9 mouse cellular contexts compared by ENCODE assay signal in genomic region chr4:120745731-120746551, GRCm38 (mm10). TPM values are rescaled to one million over a fixed set of nuclear protein-coding genes. Genes with fewer than 3 reads are reported as not detected.
DNase-seq lines count a peak whose midpoint lies in the region; ATAC-seq and TF ChIP-seq lines count a peak whose summit lies in the region.
"Had no signal": no experiment of that assay in that cellular context is flagged by ENCODE, and none has a peak within 500 bp of the region (broad histone marks: within the 10 kb centered on the region; RNA-seq: fewer than 3 reads in every experiment).

No protein-coding gene starts in this region.

- H3K4me2 ChIP-seq in heart, embryonic 11.5 days, result peak overlapping the region; percentile 100; the same call in 1 of the 2 replicates
- 0 out of 2 replicates have a peak overlapping the region, but pooled peaks have one; percentile 78 for H3K4me2 ChIP-seq in liver, embryonic 15.5 days
- peak overlapping the region; percentile 98 for H3K4me2 ChIP-seq in stomach, postnatal 0 days (replicated peaks; ENCODE audit: low read depth)

- DNase-seq in lung, adult 2 months, result no peak
- DNase-seq in lung, postnatal 36 days, result no peak
- DNase-seq in stomach, postnatal 0 days (ENCODE audit: low spot score), result no peak
- no peak for DNase-seq in thymus, adult 2 months
- no peak for DNase-seq in right cerebral cortex, adult 18-20 months
- no peak for DNase-seq in cerebellum, adult 8-10 months

- 0 out of 2 replicates have a peak, but pooled peaks cover 2% of the 10 kb centered on the region for H3K4me1 ChIP-seq in lung, adult 2 months (ENCODE audit: control insufficient read depth, insufficient read depth, low read length)
- peaks cover 7% of the 10 kb centered on the region for H3K4me1 ChIP-seq in heart, embryonic 11.5 days (ENCODE audit: control insufficient read depth, insufficient read depth, low read length)
- peaks cover 12% of the 10 kb centered on the region for H3K4me1 ChIP-seq in liver, embryonic 15.5 days (replicated peaks)
- H3K4me1 ChIP-seq in stomach, postnatal 0 days (replicated peaks; ENCODE audit: control insufficient read depth, insufficient read depth), result no peaks in the 10 kb centered on the region
- H3K4me1 ChIP-seq in thymus, adult 2 months (replicated peaks; ENCODE audit: control insufficient read depth, insufficient read depth, low read length), result no peaks in the 10 kb centered on the region

- no peaks in the 10 kb centered on the region for H3K36me3 ChIP-seq in heart, embryonic 11.5 days (ENCODE audit: control insufficient read depth, insufficient read depth, low read length)
- H3K36me3 ChIP-seq in liver, embryonic 15.5 days (replicated peaks), result no peaks in the 10 kb centered on the region
- no peaks in the 10 kb centered on the region for H3K36me3 ChIP-seq in stomach, postnatal 0 days (ENCODE audit: control insufficient read depth, insufficient read depth, low read length)
- H3K36me3 ChIP-seq in thymus, adult 2 months (ENCODE audit: control insufficient read depth, insufficient read depth, low read length), result no peaks in the 10 kb centered on the region
- H3K36me3 ChIP-seq: G1E had no signal

- no peaks in the 10 kb centered on the region for H3K9me3 ChIP-seq in heart, embryonic 11.5 days (replicated peaks; ENCODE audit: control insufficient read depth, low read length)
- H3K9me3 ChIP-seq in liver, embryonic 15.5 days (replicated peaks), result no peaks in the 10 kb centered on the region
- no peaks in the 10 kb centered on the region for H3K9me3 ChIP-seq in stomach, postnatal 0 days (ENCODE audit: control insufficient read depth, low read length)

- no peak for TF ChIP-seq CTCF in lung, adult 2 months (IDR thresholded peaks at IDR 0.05; ENCODE audit: insufficient read depth, low read length)
- peak; percentile 39 for TF ChIP-seq CTCF in stomach, postnatal 0 days (IDR thresholded peaks at IDR 0.05; ENCODE audit: low read depth)
- no peak for TF ChIP-seq CTCF in thymus, adult 2 months (IDR thresholded peaks at IDR 0.05; ENCODE audit: borderline replicate concordance, control insufficient read depth, extremely low read depth, insufficient read depth, low read length, poor library complexity)

- WGBS in lung, adult 2 months, result 57% methylated on average over 10 of the region's 10 CpGs
- WGBS in heart, embryonic 11.5 days (ENCODE audit: insufficient replicate concordance), result 35% methylated on average over 10 of the region's 10 CpGs
- 40% methylated on average over 10 of the region's 10 CpGs for WGBS in liver, embryonic 15.5 days (ENCODE audit: insufficient replicate concordance)
- 43% methylated on average over 10 of the region's 10 CpGs for WGBS in stomach, postnatal 0 days
- 82% methylated on average over 10 of the region's 10 CpGs for WGBS in thymus, adult 2 months

- peak overlapping the region; percentile 31 for H3K4me3 ChIP-seq in lung, adult 2 months (replicated peaks; ENCODE audit: extremely low read depth, low read depth, low read length)
- peak overlapping the region; percentile 65; the same call in 1 of the 2 replicates for H3K4me3 ChIP-seq in heart, embryonic 11.5 days (ENCODE audit: low read depth, low read length)
- no peak overlapping the region for H3K4me3 ChIP-seq in liver, embryonic 15.5 days (replicated peaks)
- peak overlapping the region; percentile 65 for H3K4me3 ChIP-seq in stomach, postnatal 0 days (ENCODE audit: low read depth, low read length)
- no peak overlapping the region for H3K4me3 ChIP-seq in thymus, adult 2 months (ENCODE audit: control insufficient read depth, insufficient read depth, low read length)

- peaks cover 72% of the 10 kb centered on the region for H3K27me3 ChIP-seq in heart, embryonic 11.5 days (ENCODE audit: control insufficient read depth, insufficient read depth, low read length)
- H3K27me3 ChIP-seq in liver, embryonic 15.5 days, result peaks cover 100% of the 10 kb centered on the region
- H3K27me3 ChIP-seq in stomach, postnatal 0 days (ENCODE audit: control insufficient read depth, insufficient read depth, low read length), result no peaks in the 10 kb centered on the region
- H3K27me3 ChIP-seq in thymus, adult 2 months (ENCODE audit: control insufficient read depth, insufficient read depth, low read length), result peaks cover 12% of the 10 kb centered on the region; the same call in 1 of the 2 replicates

- TF ChIP-seq POLR2A in lung, adult 2 months (IDR thresholded peaks at IDR 0.05; ENCODE audit: borderline replicate concordance, extremely low read depth, low read depth, low read length), result no peak
- no peak for TF ChIP-seq POLR2A in thymus, adult 2 months (IDR thresholded peaks at IDR 0.05; ENCODE audit: control insufficient read depth, extremely low read depth, insufficient read depth, low read length, poor library complexity)

- no peak for TF ChIP-seq EP300 in stomach, postnatal 0 days (optimal IDR thresholded peaks at IDR 0.05)

- no peak overlapping the region for H3K9ac ChIP-seq in heart, embryonic 11.5 days (ENCODE audit: low read depth, low read length)
- H3K9ac ChIP-seq in liver, embryonic 15.5 days, result no peak overlapping the region
- peak overlapping the region; percentile 68 for H3K9ac ChIP-seq in stomach, postnatal 0 days (ENCODE audit: low read length)

- no peak overlapping the region for H3K27ac ChIP-seq in heart, embryonic 11.5 days (ENCODE audit: low read depth, low read length)
- no peak overlapping the region for H3K27ac ChIP-seq in liver, embryonic 15.5 days (replicated peaks)
- H3K27ac ChIP-seq in stomach, postnatal 0 days (replicated peaks), result peak overlapping the region; percentile 76
- no peak overlapping the region for H3K27ac ChIP-seq in thymus, adult 2 months (ENCODE audit: control insufficient read depth, insufficient read depth, low read length)

- no peak for ATAC-seq in heart, embryonic 11.5 days (replicated peaks; ENCODE audit: insufficient number of reproducible peaks, low FRiP score, low TSS enrichment)
- ATAC-seq in liver, embryonic 15.5 days (ENCODE audit: insufficient read depth), result no peak
- ATAC-seq in stomach, postnatal 0 days (ENCODE audit: low FRiP score, low TSS enrichment), result no peak

RNA-seq across cellular contexts. Expression of gene Kcnq4, which starts 2.5 kb away (rescaled TPM):
- polyA plus RNA-seq in lung, adult 2 months (2012; rRNA removed), result 8.2 and 8.3 TPM in 2 replicates
- polyA plus RNA-seq in heart, embryonic 11.5 days (2014; fragmentation: Nextera tagmentation; extraction: Ambion mirVana), result 0.99 and 1.0 TPM in 2 replicates
- polyA plus RNA-seq in liver, embryonic 15.5 days (2015; fragmentation: Nextera tagmentation; extraction: Ambion mirVana), result 0.13 TPM in 2 replicates
- 2.2 and 2.7 TPM in 2 replicates for polyA plus RNA-seq in stomach, postnatal 0 days (2015; fragmentation: Nextera tagmentation; extraction: Ambion mirVana)
- 1.1 and 2.0 TPM in 2 replicates for polyA plus RNA-seq in thymus, adult 2 months (2012; rRNA removed)
- polyA plus RNA-seq: G1E had no signal

Comparison
In these comparisons a context has a peak if more than half of its experiments do, and no peak if none do; other contexts are left out.
1. H3K4me3 ChIP-seq: peak in lung, adult 2 months (single experiment), heart, embryonic 11.5 days (single experiment) and stomach, postnatal 0 days (single experiment); none in liver, embryonic 15.5 days (single experiment) and thymus, adult 2 months (single experiment).
2. Peak in every context shown above with its lines, with median percentiles within 50 percentile points of each other: H3K4me2 ChIP-seq.